Mouse (Mus musculus): ENCODE data around the gene Dbndd2.

The Dbndd2 gene

DNA sequence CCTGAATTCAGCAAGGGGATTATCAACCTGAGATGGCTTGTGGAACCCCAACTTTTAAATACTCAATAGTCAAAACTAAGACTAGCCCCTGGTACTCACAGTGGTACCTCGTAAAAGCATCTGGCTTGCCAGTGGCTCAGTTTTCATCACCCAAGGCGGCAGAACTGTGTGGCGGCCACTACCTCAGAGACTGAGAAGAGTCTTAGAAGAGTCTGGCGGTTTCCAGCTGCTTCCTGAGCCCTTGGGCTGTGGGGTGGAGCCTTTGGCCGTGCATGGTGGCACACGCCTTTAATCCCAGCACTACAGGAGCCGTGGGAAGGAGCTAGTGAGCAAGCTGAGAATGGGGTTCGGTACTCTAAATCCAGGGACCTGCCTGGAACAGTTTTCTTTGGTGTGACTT is 36.4 kb downstream of the Dbndd2 start:
- H3K27me3 ChIP-seq (ENCODE audit: insufficient read depth, low read length), result no peaks in the 10 kb centered on the region
- no peaks in the 10 kb centered on the region for H3K36me3 ChIP-seq (ENCODE audit: insufficient read depth, low read length)
- TF ChIP-seq CTCF (conservative IDR thresholded peaks at IDR 0.05; ENCODE audit: low read length) (no peak), NANOG (IDR thresholded peaks at IDR 0.05; ENCODE audit: borderline replicate concordance, low read length) (no peak), POU5F1 (IDR thresholded peaks at IDR 0.05; ENCODE audit: borderline replicate concordance, low read length) (no peak)
- H3K9me3 ChIP-seq (ENCODE audit: low read length), result peaks cover 41% of the 10 kb centered on the region
- peak overlapping the region; percentile 55 for H3K4me3 ChIP-seq (replicated peaks; ENCODE audit: low read length)
- peaks cover 36% of the 10 kb centered on the region for H3K4me1 ChIP-seq (replicated peaks; ENCODE audit: low read depth, low read length)

GRCm38 (mm10) chr2:164523301-164523773 is 37.4 kb downstream of the Dbndd2 start:
- no peak for TF ChIP-seq CTCF (conservative IDR thresholded peaks at IDR 0.05; ENCODE audit: low read length)
- TF ChIP-seq POU5F1 (IDR thresholded peaks at IDR 0.05; ENCODE audit: borderline replicate concordance, low read length), result no peak
- TF ChIP-seq NANOG (IDR thresholded peaks at IDR 0.05; ENCODE audit: borderline replicate concordance, low read length), result no peak
- Histone ChIP-seq H3K36me3 (ENCODE audit: insufficient read depth, low read length) (no peaks in the 10 kb centered on the region), H3K9me3 (ENCODE audit: low read length) (peaks cover 49% of the 10 kb centered on the region), H3K4me1 (replicated peaks; ENCODE audit: low read depth, low read length) (peaks cover 32% of the 10 kb centered on the region), H3K27me3 (ENCODE audit: insufficient read depth, low read length) (no peaks in the 10 kb centered on the region), H3K4me3 (replicated peaks; ENCODE audit: low read length) (no peak overlapping the region)

GRCm38 (mm10) chr2:164528557-164528956 is 42.7 kb downstream of the Dbndd2 start:
- no peaks in the 10 kb centered on the region for H3K27me3 ChIP-seq (ENCODE audit: insufficient read depth, low read length)
- TF ChIP-seq NANOG (IDR thresholded peaks at IDR 0.05; ENCODE audit: borderline replicate concordance, low read length), result no peak
- TF ChIP-seq CTCF (conservative IDR thresholded peaks at IDR 0.05; ENCODE audit: low read length), result no peak
- H3K36me3 ChIP-seq (ENCODE audit: insufficient read depth, low read length), result no peaks in the 10 kb centered on the region
- H3K4me1 ChIP-seq (replicated peaks; ENCODE audit: low read depth, low read length), result peaks cover 19% of the 10 kb centered on the region
- no peak overlapping the region for H3K4me3 ChIP-seq (replicated peaks; ENCODE audit: low read length)
- peaks cover 41% of the 10 kb centered on the region for H3K9me3 ChIP-seq (ENCODE audit: low read length)

- peaks cover 19% of the 10 kb centered on the region for H3K9me3 ChIP-seq (ENCODE audit: low read length)
- TF ChIP-seq POU5F1 (IDR thresholded peaks at IDR 0.05; ENCODE audit: borderline replicate concordance, low read length), result no peak
- peak; percentile 96 for TF ChIP-seq CTCF (conservative IDR thresholded peaks at IDR 0.05; ENCODE audit: low read length)
- H3K4me1 ChIP-seq (replicated peaks; ENCODE audit: low read depth, low read length), result peaks cover 31% of the 10 kb centered on the region
- H3K4me3 ChIP-seq (replicated peaks; ENCODE audit: low read length), result no peak overlapping the region
- no peaks in the 10 kb centered on the region for H3K36me3 ChIP-seq (ENCODE audit: insufficient read depth, low read length)
- H3K27me3 ChIP-seq (ENCODE audit: insufficient read depth, low read length), result no peaks in the 10 kb centered on the region
These were observed 45.3 kb downstream of the Dbndd2 start for GRCm38 (mm10) chr2:164531169-164531568.

GRCm38 (mm10) chr2:164534315-164534714 is 48.4 kb downstream of the Dbndd2 start:
- TF ChIP-seq POU5F1 (IDR thresholded peaks at IDR 0.05; ENCODE audit: borderline replicate concordance, low read length), result no peak
- no peak for TF ChIP-seq NANOG (IDR thresholded peaks at IDR 0.05; ENCODE audit: borderline replicate concordance, low read length)
- TF ChIP-seq CTCF (conservative IDR thresholded peaks at IDR 0.05; ENCODE audit: low read length), result no peak
- H3K4me1 ChIP-seq (replicated peaks; ENCODE audit: low read depth, low read length), result peaks cover 39% of the 10 kb centered on the region
- no peaks in the 10 kb centered on the region for H3K36me3 ChIP-seq (ENCODE audit: insufficient read depth, low read length)
- H3K4me3 ChIP-seq (replicated peaks; ENCODE audit: low read length), result no peak overlapping the region; the same call in 1 of the 2 replicates
- H3K27me3 ChIP-seq (ENCODE audit: insufficient read depth, low read length), result 0 out of 2 replicates have a peak, but pooled peaks cover under 1% of the 10 kb centered on the region
- H3K9me3 ChIP-seq (ENCODE audit: low read length), result no peaks in the 10 kb centered on the region

- H3K4me3 ChIP-seq (replicated peaks; ENCODE audit: low read length), result no peak overlapping the region
- peaks cover 42% of the 10 kb centered on the region for H3K4me1 ChIP-seq (replicated peaks; ENCODE audit: low read depth, low read length)
- H3K27me3 ChIP-seq (ENCODE audit: insufficient read depth, low read length), result peaks cover 6% of the 10 kb centered on the region
- H3K36me3 ChIP-seq (ENCODE audit: insufficient read depth, low read length), result no peaks in the 10 kb centered on the region
- H3K9me3 ChIP-seq (ENCODE audit: low read length), result no peaks in the 10 kb centered on the region
- TF ChIP-seq NANOG (IDR thresholded peaks at IDR 0.05; ENCODE audit: borderline replicate concordance, low read length) (no peak), CTCF (conservative IDR thresholded peaks at IDR 0.05; ENCODE audit: low read length) (no peak), POU5F1 (IDR thresholded peaks at IDR 0.05; ENCODE audit: borderline replicate concordance, low read length) (no peak)
These were observed 51.1 kb downstream of the Dbndd2 start for GRCm38 (mm10) chr2:164537003-164537402.

GRCm38 (mm10) chr2:164540652-164541427 is 54.9 kb downstream of the Dbndd2 start:
- peaks cover 11% of the 10 kb centered on the region for H3K27me3 ChIP-seq (ENCODE audit: insufficient read depth, low read length)
- H3K4me3 ChIP-seq (replicated peaks; ENCODE audit: low read length), result no peak overlapping the region
- H3K4me1 ChIP-seq (replicated peaks; ENCODE audit: low read depth, low read length), result peaks cover 22% of the 10 kb centered on the region
- H3K9me3 ChIP-seq (ENCODE audit: low read length), result peaks cover 12% of the 10 kb centered on the region
- no peaks in the 10 kb centered on the region for H3K36me3 ChIP-seq (ENCODE audit: insufficient read depth, low read length)
- no peak for TF ChIP-seq CTCF (conservative IDR thresholded peaks at IDR 0.05; ENCODE audit: low read length)
- no peak for TF ChIP-seq NANOG (IDR thresholded peaks at IDR 0.05; ENCODE audit: borderline replicate concordance, low read length)
- TF ChIP-seq POU5F1 (IDR thresholded peaks at IDR 0.05; ENCODE audit: borderline replicate concordance, low read length), result no peak

- Histone ChIP-seq H3K27me3 (ENCODE audit: insufficient read depth, low read length) (peaks cover 11% of the 10 kb centered on the region), H3K36me3 (ENCODE audit: insufficient read depth, low read length) (no peaks in the 10 kb centered on the region), H3K4me3 (replicated peaks; ENCODE audit: low read length) (no peak overlapping the region), H3K4me1 (replicated peaks; ENCODE audit: low read depth, low read length) (peaks cover 17% of the 10 kb centered on the region), H3K9me3 (ENCODE audit: low read length) (peaks cover 12% of the 10 kb centered on the region)
- TF ChIP-seq POU5F1 (IDR thresholded peaks at IDR 0.05; ENCODE audit: borderline replicate concordance, low read length) (no peak), CTCF (conservative IDR thresholded peaks at IDR 0.05; ENCODE audit: low read length) (no peak), NANOG (IDR thresholded peaks at IDR 0.05; ENCODE audit: borderline replicate concordance, low read length) (no peak)
These were observed 56.2 kb downstream of the Dbndd2 start for GRCm38 (mm10) chr2:164542132-164542531.
